8 mouse cellular contexts compared by ENCODE assay signal in the genomic region with DNA sequence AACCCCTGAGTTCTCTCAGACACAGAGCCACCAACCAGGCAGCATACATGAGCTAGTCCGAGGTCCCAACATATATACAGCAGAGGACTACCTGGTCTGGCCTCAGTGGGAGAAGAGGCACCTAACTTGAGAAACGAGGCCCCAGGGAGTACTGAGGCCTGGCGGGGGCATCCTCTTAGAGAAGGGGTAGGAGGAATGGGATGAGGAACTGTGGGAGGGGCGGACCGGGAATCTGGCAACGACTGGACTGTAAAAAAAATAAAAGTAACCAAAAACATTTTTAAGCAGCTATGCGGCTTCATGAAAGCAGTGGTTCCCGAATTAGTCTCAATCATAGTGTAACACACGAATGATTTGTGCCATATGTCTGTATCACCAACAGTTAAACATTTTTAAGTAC. TPM values are rescaled to one million over a fixed set of nuclear protein-coding genes. Genes with fewer than 3 reads are reported as not detected.
DNase-seq lines count a peak whose midpoint lies in the region; ATAC-seq lines count a peak whose summit lies in the region.

No protein-coding gene starts in this region.

- H3K9me3 ChIP-seq in hindbrain, embryonic 10.5 days: no peaks in the 10 kb centered on the region
- H3K9me3 ChIP-seq in liver, embryonic 15.5 days (replicated peaks): no peaks in the 10 kb centered on the region
- no peaks in the 10 kb centered on the region for H3K9me3 ChIP-seq in stomach, embryonic 16.5 days (replicated peaks; ENCODE audit: control insufficient read depth, low read length)

- peak overlapping the region; percentile 76 for H3K4me3 ChIP-seq in hindbrain, embryonic 10.5 days
- peak overlapping the region; percentile 96 for H3K4me3 ChIP-seq in liver, embryonic 15.5 days (replicated peaks)
- H3K4me3 ChIP-seq in stomach, embryonic 16.5 days (replicated peaks; ENCODE audit: low read length): peak overlapping the region; percentile 90

- H3K27me3 ChIP-seq in hindbrain, embryonic 10.5 days (ENCODE audit: insufficient read depth, poor library complexity, severe bottlenecking): no peaks in the 10 kb centered on the region
- H3K27me3 ChIP-seq in liver, embryonic 15.5 days: 0 out of 2 replicates have a peak, but pooled peaks cover 4% of the 10 kb centered on the region
- no peaks in the 10 kb centered on the region for H3K27me3 ChIP-seq in stomach, embryonic 16.5 days (ENCODE audit: control insufficient read depth, insufficient read depth, low read length)

- DNase-seq in kidney, adult 9 months: peak; percentile 11
- DNase-seq in kidney, adult 11 months: no peak
- peak; percentile 14 for DNase-seq in c-Kit-positive CD71-positive TER-119-positive erythroid progenitor cells, embryonic 14.5 days (ENCODE audit: low spot score)
- DNase-seq in hindbrain, embryonic 10.5 days (ENCODE audit: low spot score): peak; percentile 15
- no peak for DNase-seq in gastrocnemius, adult 8-10 months (ENCODE audit: low spot score in 2 of 2)
- DNase-seq in spleen, postnatal 36 days (ENCODE audit: low spot score in 2 of 2): no peak

- peak overlapping the region; percentile 80 for H3K4me2 ChIP-seq in liver, embryonic 15.5 days
- peak overlapping the region; percentile 60 for H3K4me2 ChIP-seq in stomach, embryonic 16.5 days (ENCODE audit: low read depth, low read length)

- H3K36me3 ChIP-seq in hindbrain, embryonic 10.5 days: peaks cover 18% of the 10 kb centered on the region
- peaks cover 17% of the 10 kb centered on the region for H3K36me3 ChIP-seq in liver, embryonic 15.5 days (replicated peaks)
- H3K36me3 ChIP-seq in stomach, embryonic 16.5 days (ENCODE audit: control insufficient read depth, insufficient read depth, low read length): no peaks in the 10 kb centered on the region

- peak overlapping the region; percentile 93 for H3K27ac ChIP-seq in hindbrain, embryonic 10.5 days
- H3K27ac ChIP-seq in liver, embryonic 15.5 days (replicated peaks): 0 out of 2 replicates have a peak overlapping the region, but pooled peaks have one; percentile 78
- peak overlapping the region; percentile 87 for H3K27ac ChIP-seq in stomach, embryonic 16.5 days (ENCODE audit: low read length)

- peaks cover 20% of the 10 kb centered on the region for H3K4me1 ChIP-seq in hindbrain, embryonic 10.5 days (replicated peaks)
- peaks cover 24% of the 10 kb centered on the region for H3K4me1 ChIP-seq in liver, embryonic 15.5 days (replicated peaks)
- peaks cover 9% of the 10 kb centered on the region for H3K4me1 ChIP-seq in stomach, embryonic 16.5 days (ENCODE audit: control insufficient read depth, insufficient read depth, low read length)

- no peak for ATAC-seq in liver, embryonic 15.5 days (ENCODE audit: insufficient read depth)
- ATAC-seq in stomach, embryonic 16.5 days (ENCODE audit: insufficient read depth, low FRiP score): no peak

- peak overlapping the region; percentile 96 for H3K9ac ChIP-seq in liver, embryonic 15.5 days
- peak overlapping the region; percentile 97 for H3K9ac ChIP-seq in stomach, embryonic 16.5 days (ENCODE audit: low read length)

- WGBS in hindbrain, embryonic 10.5 days: 9% methylated on average over 9 of the region's 9 CpGs
- WGBS in liver, embryonic 15.5 days (ENCODE audit: insufficient replicate concordance): 6% methylated on average over 9 of the region's 9 CpGs
- 5% methylated on average over 9 of the region's 9 CpGs for WGBS in stomach, embryonic 16.5 days

RNA-seq across cellular contexts. Expression of gene Uqcrc2, which starts 0.7 kb away (rescaled TPM):
- polyA plus RNA-seq in hindbrain, embryonic 10.5 days (2016; fragmentation: Nextera tagmentation; extraction: Ambion mirVana): 165 and 174 TPM in 2 replicates
- 115 and 118 TPM in 2 replicates for polyA plus RNA-seq in liver, embryonic 15.5 days (2015; fragmentation: Nextera tagmentation; extraction: Ambion mirVana)
- 204 and 235 TPM in 2 replicates for polyA plus RNA-seq in stomach, embryonic 16.5 days (2015; fragmentation: Nextera tagmentation; extraction: Ambion mirVana)
- total RNA-seq in gastrocnemius, adult 8-10 months (2022): 100 to 1,000 TPM; 435 to 499 (median 482) TPM

RNA-seq across cellular contexts. Expression of gene Pdzd9, which starts 35.8 kb away (rescaled TPM):
- polyA plus RNA-seq in hindbrain, embryonic 10.5 days (2016; fragmentation: Nextera tagmentation; extraction: Ambion mirVana): 0.35 and 0.40 TPM in 2 replicates
- 0.08 and 0.16 TPM in 2 replicates for polyA plus RNA-seq in liver, embryonic 15.5 days (2015; fragmentation: Nextera tagmentation; extraction: Ambion mirVana)
- polyA plus RNA-seq in stomach, embryonic 16.5 days (2015; fragmentation: Nextera tagmentation; extraction: Ambion mirVana): 0.17 and 0.35 TPM in 2 replicates
- total RNA-seq in gastrocnemius, adult 8-10 months (2022): not detected

RNA-seq across cellular contexts. Expression of gene Mosmo, which starts 43.1 kb away (rescaled TPM):
- 10.4 and 13.8 TPM in 2 replicates for polyA plus RNA-seq in hindbrain, embryonic 10.5 days (2016; fragmentation: Nextera tagmentation; extraction: Ambion mirVana)
- polyA plus RNA-seq in liver, embryonic 15.5 days (2015; fragmentation: Nextera tagmentation; extraction: Ambion mirVana): 5.6 and 7.4 TPM in 2 replicates
- 6.2 and 7.7 TPM in 2 replicates for polyA plus RNA-seq in stomach, embryonic 16.5 days (2015; fragmentation: Nextera tagmentation; extraction: Ambion mirVana)
- 10 to 100 TPM; 19.4 to 28.2 (median 22.9) TPM for total RNA-seq in gastrocnemius, adult 8-10 months (2022)

Comparison
In these comparisons a context has a peak if more than half of its experiments do, and no peak if none do; other contexts are left out.
1. DNase-seq: peak in kidney, adult 9 months (single experiment), c-Kit-positive CD71-positive TER-119-positive erythroid progenitor cells, embryonic 14.5 days (single experiment) and hindbrain, embryonic 10.5 days (single experiment); none in kidney, adult 11 months (single experiment), gastrocnemius, adult 8-10 months (0 of 2) and spleen, postnatal 36 days (0 of 2).
2. Peak in every context shown above with its lines, with median percentiles within 50 percentile points of each other: H3K27ac ChIP-seq and H3K4me3 ChIP-seq.